Mouse (Mus musculus) megakaryocyte-erythroid progenitor cell, adult 5-6 weeks (primary cell): Measurements from ENCODE around the gene Lims1. TPM values are rescaled to one million over a fixed set of nuclear protein-coding genes. Genes with fewer than 3 reads are reported as not detected.

Experiments used
- ATAC-seq: replicated peaks from 2 replicates; pipeline ENCODE4 v1.8.0; 2016; ENCODE audit warnings: mild to moderate bottlenecking, inconsistent platforms; ENCODE audit not compliant: severe bottlenecking, poor library complexity, low FRiP score, low TSS enrichment
- total RNA-seq, 2 experiments: library from RNA; stranded (forward) in 1 of 2; stranded (reverse) in 1 of 2; fragments of 200-1000, 215-1000 nt in 1 of 2; fragments of >200 nt in 1 of 2; fragmentation: Nextera tagmentation in 1 of 2; gene quantifications; 2 replicates each; pipeline ENCODE4 v1.2.3; 2014 to 2017

Gene Lims1
- total RNA-seq, 2 experiments from 2014 or later = 41.6 to 52.1 TPM

- ATAC-seq = peak; percentile 69
Measured at GRCm38 (mm10) chr10:58405285-58405948, 82.2 kb downstream of the Lims1 start.

GRCm38 (mm10) chr10:58405949-58406305 lies 82.7 kb downstream of the Lims1 start:
- peak; percentile 42 for ATAC-seq

GRCm38 (mm10) chr10:58412331-58412730 lies 89.1 kb downstream of the Lims1 start:
- peak; percentile 99 for ATAC-seq

DNA sequence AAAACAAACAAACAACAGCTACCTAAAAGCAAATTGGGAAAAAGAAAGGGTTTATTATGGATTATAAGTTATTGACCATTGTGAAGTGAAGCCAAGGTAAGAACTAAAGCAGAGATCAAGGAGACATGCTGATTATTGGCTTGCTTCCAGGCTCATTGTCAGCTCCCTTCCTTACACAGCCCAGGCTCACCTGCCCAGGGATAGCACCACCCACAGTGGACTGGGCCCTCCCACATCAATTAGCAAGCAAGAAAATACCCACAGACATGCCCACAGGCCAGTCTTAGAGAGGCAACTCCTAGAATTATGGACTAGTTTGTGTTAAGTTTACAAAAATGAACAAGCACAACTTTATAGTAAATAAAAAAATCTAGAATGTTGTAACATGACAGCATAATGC lies 89.6 kb downstream of the Lims1 start:
- no peak for ATAC-seq

GRCm38 (mm10) chr10:58416702-58417101 lies 93.4 kb downstream of the Lims1 start:
- no peak for ATAC-seq

GRCm38 (mm10) chr10:58418290-58418971 lies 95.2 kb downstream of the Lims1 start:
- ATAC-seq = no peak

DNA sequence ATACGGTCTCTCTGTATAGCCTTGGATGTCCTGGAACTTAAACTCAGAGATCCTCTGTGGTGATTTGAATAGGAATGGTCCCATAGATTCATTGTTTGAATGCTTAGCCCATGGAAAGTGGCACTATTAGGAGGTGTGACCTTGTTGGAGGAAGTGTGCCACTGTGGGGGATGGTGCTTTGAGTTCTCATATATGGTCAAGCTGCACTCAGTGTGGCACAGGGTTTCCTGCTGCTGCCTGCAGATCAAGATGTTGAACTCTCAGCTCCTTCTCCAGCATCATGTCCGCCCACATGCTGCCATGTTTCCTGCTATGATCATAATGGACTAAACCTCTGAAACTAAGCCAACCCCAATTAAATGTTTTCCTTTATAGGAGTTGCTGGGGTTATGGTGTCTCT lies 104.7 kb downstream of the Lims1 start:
- no peak for ATAC-seq

GRCm38 (mm10) chr10:58445850-58446249 lies 122.6 kb downstream of the Lims1 start:
- peak; percentile 56 for ATAC-seq

DNA sequence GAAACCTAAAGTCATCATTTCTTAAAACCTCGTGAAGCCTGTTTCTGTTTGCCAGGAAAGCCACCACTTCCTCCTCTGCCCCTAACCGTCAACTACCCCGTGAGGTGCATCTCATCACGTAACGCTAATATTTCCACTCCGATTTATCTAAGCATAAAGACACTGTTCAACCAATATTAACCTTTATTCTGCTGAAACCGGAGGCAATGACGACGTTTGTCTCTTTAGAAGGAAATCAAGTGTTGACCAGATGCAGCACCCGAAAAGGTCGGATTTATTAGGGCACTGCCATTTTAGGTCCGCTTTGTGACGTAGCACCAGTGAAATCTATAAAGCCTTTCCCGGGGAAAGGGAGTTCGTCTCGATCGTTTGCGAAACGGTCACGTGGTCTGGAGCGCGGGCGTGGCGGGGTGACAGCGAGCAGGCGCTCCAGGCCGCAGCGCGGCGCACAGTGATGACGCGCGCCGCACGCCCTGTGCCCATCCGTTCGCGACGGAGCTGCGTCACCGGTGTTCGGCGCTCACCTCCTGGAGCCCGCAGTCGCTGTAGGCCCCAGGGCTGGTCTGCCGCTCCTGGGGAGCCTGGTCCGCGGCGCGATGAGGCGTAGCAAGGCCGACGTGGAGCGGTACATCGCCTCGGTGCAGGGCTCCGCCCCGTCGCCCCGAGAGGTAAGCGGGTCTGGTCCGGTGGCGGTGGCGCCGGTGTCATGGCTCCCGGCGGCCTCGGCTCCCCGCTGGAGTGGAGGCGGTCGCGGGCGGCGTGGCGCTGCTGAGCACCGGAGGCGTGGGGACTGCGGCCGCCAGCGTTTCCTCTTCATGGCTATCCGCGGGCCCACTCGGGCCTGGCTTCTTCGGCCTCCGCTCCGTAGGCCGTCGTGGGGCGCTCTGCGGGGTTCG lies 123.4 kb downstream of the Lims1 start, which contains the start of gene Ranbp2:
Gene Ranbp2, plus strand, starts transcription at position 537 of the 896 bp plus-strand sequence.
- ATAC-seq = peak; percentile 87

- ATAC-seq = no peak
Measured at GRCm38 (mm10) chr10:58447280-58447781, 124.1 kb downstream of the Lims1 start.

- ATAC-seq = no peak
Measured at GRCm38 (mm10) chr10:58451575-58451974, 128.3 kb downstream of the Lims1 start.

- ATAC-seq = peak; percentile 97
Measured at GRCm38 (mm10) chr10:58452185-58452584, 128.9 kb downstream of the Lims1 start.

DNA sequence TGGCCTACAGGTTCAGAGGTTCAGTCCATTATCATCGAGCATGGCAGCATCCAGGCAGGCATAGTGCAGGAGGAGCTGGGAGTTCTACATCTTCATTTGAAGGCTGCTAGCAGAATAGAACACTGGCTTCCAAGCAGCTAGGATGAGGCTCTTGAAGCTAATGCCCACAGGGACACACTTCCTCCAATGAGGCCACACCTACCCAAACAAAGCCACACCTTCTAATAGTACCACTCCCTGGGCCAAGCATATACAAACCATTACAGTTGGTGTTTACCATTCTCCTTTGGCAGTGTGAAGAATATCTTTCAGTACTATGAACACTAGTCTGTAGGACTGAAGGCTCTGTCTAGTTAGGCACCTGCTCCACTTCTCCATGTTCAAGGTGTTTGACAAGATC lies 136.6 kb downstream of the Lims1 start:
- no peak for ATAC-seq

Other genes starting within 250 kb of the Lims1 start
- gene AW822073, start 98.5 kb upstream of the Lims1 start, total RNA-seq (2014; fragmentation: Nextera tagmentation) = not detected in 2 replicates
- gene AW822073, start 98.5 kb upstream of the Lims1 start, total RNA-seq (2017) = not detected in 2 replicates
- gene Duxf3, start 90.8 kb upstream of the Lims1 start, total RNA-seq (2014; fragmentation: Nextera tagmentation) = not detected in 2 replicates
- gene Duxf3, start 90.8 kb upstream of the Lims1 start, total RNA-seq (2017) = not detected in 2 replicates
- gene Gm4981, start 86.8 kb upstream of the Lims1 start, total RNA-seq (2014; fragmentation: Nextera tagmentation) = not detected in 2 replicates
- gene Gm4981, start 86.8 kb upstream of the Lims1 start, total RNA-seq (2017) = not detected in 2 replicates
- 39.0 and 52.4 TPM in 2 replicates for gene Gcc2, start 68.0 kb upstream of the Lims1 start, total RNA-seq (2014; fragmentation: Nextera tagmentation)
- gene Gcc2, start 68.0 kb upstream of the Lims1 start, total RNA-seq (2017) = 47.6 and 50.1 TPM in 2 replicates
- gene Ranbp2, start 123.5 kb downstream of the Lims1 start, total RNA-seq (2014; fragmentation: Nextera tagmentation) = 146 and 174 TPM in 2 replicates
- 291 and 342 TPM in 2 replicates for gene Ranbp2, start 123.5 kb downstream of the Lims1 start, total RNA-seq (2017)
- gene Ccdc138, start 174.5 kb downstream of the Lims1 start, total RNA-seq (2014; fragmentation: Nextera tagmentation) = 3.8 and 4.3 TPM in 2 replicates
- 0.80 and 1.9 TPM in 2 replicates for gene Ccdc138, start 174.5 kb downstream of the Lims1 start, total RNA-seq (2017)